Mouse (Mus musculus) liver, embryonic 12.5 days (tissue): ENCODE measurements around the gene Cxadr. TPM values are rescaled to one million over a fixed set of nuclear protein-coding genes. Genes with fewer than 3 reads are reported as not detected.

Source experiments
- ATAC-seq: fragments of 200-750 bp; cut with Nextera tagmentation; 2 replicates; pipeline ENCODE4 v1.8.0; 2017; ENCODE audit warnings: moderate number of reproducible peaks, mild to moderate bottlenecking, moderate library complexity
- H3K27ac ChIP-seq: fragments of 300-500 bp; sonication (generic); 2 replicates; pipeline ENCODE4 v1.5.1; 2016; ENCODE audit warnings: mild to moderate bottlenecking
- H3K27me3 ChIP-seq: fragments of 300-500 bp; sonication (generic); replicated peaks from 2 replicates; pipeline ENCODE4 v1.6.1; 2016; ENCODE audit warnings: mild to moderate bottlenecking, moderate library complexity
- H3K36me3 ChIP-seq: fragments of 300-500 bp; sonication (generic); 2 replicates; pipeline ENCODE4 v1.6.1; 2016; ENCODE audit warnings: mild to moderate bottlenecking, moderate library complexity
- H3K4me1 ChIP-seq: fragments of 300-500 bp; sonication (generic); 2 replicates; pipeline ENCODE4 v1.6.1; 2016
- H3K4me2 ChIP-seq: fragments of 300-500 bp; sonication (generic); 2 replicates; pipeline ENCODE4 v1.6.1; 2016; ENCODE audit warnings: mild to moderate bottlenecking, moderate library complexity
- H3K4me3 ChIP-seq: fragments of 300-500 bp; sonication (generic); 2 replicates; pipeline ENCODE4 v1.5.1; 2016; ENCODE audit warnings: mild to moderate bottlenecking, moderate library complexity
- H3K9ac ChIP-seq: fragments of 300-500 bp; sonication (generic); 2 replicates; pipeline ENCODE4 v1.6.1; 2016; ENCODE audit warnings: mild to moderate bottlenecking, moderate library complexity
- H3K9me3 ChIP-seq: fragments of 300-500 bp; sonication (generic); replicated peaks from 2 replicates; pipeline ENCODE4 v1.6.1; 2016; ENCODE audit warnings: mild to moderate bottlenecking, moderate library complexity
- WGBS: fragments of 180-500 bp; shearing (Covaris S2); methylation state at CpG from one replicate; pipeline ENCODE4 v1.1.7; 2016; ENCODE audit not compliant: insufficient replicate concordance; 5-methylcytosine and 5-hydroxymethylcytosine counted together
- polyA plus RNA-seq: library from polyadenylated mRNA; unstranded; fragments of >200 nt; fragmentation: Nextera tagmentation; extraction: Ambion mirVana; gene quantifications from 2 replicates; pipeline ENCODE4 v1.2.1, GENCODE M21; 2016

Cxadr gene
- polyA plus RNA-seq, 1 experiment from 2014 or later, result 13.5 TPM

DNA sequence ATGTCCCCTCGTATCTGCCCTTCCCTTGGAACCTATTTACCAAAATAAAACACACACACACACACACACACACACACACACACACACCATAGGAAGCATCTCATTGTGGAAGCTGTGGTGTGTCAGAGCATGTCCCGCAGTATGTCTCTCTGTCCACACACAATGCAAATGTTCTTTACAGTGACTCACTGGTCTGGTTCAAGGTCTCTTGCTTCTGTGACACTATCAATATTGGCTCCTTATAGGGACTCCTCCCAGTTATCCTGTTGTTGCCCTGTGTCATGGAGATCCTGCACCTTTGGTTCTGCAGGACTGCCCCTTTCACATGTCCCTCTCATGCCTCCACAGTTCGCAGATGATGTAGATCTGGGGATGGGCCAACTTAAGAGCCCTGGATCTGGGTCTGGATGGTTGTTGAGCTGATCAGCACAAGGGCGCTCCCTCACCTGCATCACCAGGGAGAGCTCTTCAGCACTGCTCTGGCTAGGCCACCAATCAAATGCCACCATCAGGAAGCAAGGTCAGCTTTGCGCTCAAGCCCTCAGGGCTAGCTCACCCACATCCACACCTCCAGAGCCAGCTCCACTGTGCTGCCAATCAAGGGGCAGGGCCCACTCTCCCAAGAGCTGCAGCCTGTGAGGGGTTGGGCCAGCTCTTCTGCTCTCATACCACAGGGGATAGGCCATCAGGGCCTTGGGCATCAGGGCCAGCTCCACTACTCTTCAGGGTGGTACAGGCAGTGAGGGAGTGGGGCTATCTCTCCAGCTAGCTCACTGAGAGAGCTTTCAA lies 21.0 kb upstream of the Cxadr start:
- Histone ChIP-seq H3K9me3 (no peaks in the 10 kb centered on the region), H3K4me1 (no peaks in the 10 kb centered on the region), H3K4me3 (no peak overlapping the region), H3K36me3 (no peaks in the 10 kb centered on the region), H3K4me2 (no peak overlapping the region), H3K27me3 (no peaks in the 10 kb centered on the region), H3K27ac (no peak overlapping the region), H3K9ac (no peak overlapping the region)
- 62% methylated on average over 5 of the region's 5 CpGs for WGBS
- ATAC-seq, result no peak

DNA sequence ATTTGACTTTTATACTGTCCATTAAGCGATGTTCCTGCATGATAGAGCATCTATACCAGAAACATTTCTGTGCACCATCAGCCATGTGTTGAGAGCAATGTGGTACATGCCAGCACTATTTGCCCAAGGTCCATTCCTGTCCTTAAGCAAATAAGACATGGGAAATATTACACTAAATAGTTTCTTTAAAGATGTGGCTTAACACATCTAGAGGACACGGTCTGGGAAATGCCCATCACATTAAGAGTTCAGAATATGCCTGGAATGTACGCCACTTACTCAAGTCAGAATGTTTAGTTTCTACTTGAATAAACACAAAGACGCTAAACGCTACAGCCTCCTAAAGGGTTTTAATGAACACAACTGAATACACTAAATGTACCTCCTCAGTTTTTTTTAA lies 18.1 kb upstream of the Cxadr start:
- no peak overlapping the region for H3K27ac ChIP-seq
- H3K9me3 ChIP-seq, result no peaks in the 10 kb centered on the region
- H3K4me3 ChIP-seq, result no peak overlapping the region
- ATAC-seq, result no peak
- H3K36me3 ChIP-seq, result no peaks in the 10 kb centered on the region
- H3K4me2 ChIP-seq, result no peak overlapping the region
- H3K27me3 ChIP-seq, result no peaks in the 10 kb centered on the region
- H3K9ac ChIP-seq, result no peak overlapping the region
- WGBS, result 60% methylated on average over 5 of the region's 5 CpGs
- no peaks in the 10 kb centered on the region for H3K4me1 ChIP-seq

DNA sequence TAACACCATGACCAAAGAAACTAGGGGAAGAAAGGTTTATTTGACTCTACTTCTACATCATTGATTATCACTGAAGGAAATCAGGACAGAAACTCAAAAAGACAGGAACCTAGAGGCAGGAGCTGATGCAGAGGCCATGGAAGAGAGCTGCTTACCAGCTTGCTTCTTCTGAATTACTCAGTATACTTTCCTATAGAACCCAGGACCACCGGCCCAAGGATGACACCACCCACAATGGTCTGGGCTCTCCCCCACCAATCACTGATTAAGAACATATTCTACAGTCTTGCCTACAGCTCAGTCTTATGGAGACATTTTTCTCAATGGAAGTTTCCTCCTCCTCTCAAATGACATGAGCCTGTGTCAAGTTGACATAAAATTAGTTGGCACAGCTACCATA lies 7.2 kb upstream of the Cxadr start:
- Histone ChIP-seq H3K9me3 (no peaks in the 10 kb centered on the region), H3K27ac (no peak overlapping the region), H3K4me2 (no peak overlapping the region), H3K36me3 (no peaks in the 10 kb centered on the region), H3K9ac (no peak overlapping the region), H3K27me3 (peaks cover 9% of the 10 kb centered on the region; the same call in 1 of the 2 replicates), H3K4me3 (no peak overlapping the region), H3K4me1 (peaks cover 18% of the 10 kb centered on the region)
- WGBS, result 71% methylated on average over 1 of the region's 1 CpGs
- ATAC-seq, result no peak

DNA sequence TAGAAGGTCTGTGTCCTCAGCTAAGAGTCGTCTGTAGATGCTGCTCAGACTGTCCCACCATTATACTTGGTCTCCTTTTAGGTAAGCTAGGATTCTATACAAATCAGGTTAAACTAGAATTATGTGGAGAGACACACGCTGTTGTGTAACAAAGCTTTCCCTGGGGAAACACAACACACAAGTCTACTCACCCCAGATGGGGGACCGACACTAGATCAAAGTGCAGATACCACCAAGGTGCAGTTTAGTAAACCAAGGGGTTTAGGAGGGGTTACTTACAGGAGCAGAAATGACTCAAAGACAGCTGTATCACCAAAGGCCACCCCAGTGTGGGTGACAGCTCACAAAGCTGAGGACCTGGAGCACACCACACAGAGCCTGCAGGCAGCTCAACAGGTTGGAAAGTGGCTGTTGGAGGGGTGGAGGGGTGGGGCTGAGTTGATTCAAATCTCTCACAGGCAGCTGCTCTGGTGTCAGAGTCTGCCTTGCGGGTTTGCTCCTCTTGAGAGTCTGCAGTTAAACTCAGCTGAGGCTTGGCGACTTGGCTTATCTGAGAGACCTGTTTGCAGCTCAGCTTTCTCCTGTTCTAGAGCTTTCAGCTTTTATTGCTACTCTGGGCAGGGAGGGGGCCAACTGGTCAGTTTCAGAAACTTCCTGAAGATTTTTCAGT lies 6.5 kb upstream of the Cxadr start:
- Histone ChIP-seq H3K9ac (no peak overlapping the region), H3K27me3 (peaks cover 14% of the 10 kb centered on the region), H3K4me2 (no peak overlapping the region), H3K27ac (no peak overlapping the region), H3K36me3 (no peaks in the 10 kb centered on the region), H3K9me3 (no peaks in the 10 kb centered on the region), H3K4me1 (peaks cover 18% of the 10 kb centered on the region), H3K4me3 (no peak overlapping the region)
- WGBS, result 31% methylated on average over 5 of the region's 5 CpGs
- ATAC-seq, result peak; percentile 85

DNA sequence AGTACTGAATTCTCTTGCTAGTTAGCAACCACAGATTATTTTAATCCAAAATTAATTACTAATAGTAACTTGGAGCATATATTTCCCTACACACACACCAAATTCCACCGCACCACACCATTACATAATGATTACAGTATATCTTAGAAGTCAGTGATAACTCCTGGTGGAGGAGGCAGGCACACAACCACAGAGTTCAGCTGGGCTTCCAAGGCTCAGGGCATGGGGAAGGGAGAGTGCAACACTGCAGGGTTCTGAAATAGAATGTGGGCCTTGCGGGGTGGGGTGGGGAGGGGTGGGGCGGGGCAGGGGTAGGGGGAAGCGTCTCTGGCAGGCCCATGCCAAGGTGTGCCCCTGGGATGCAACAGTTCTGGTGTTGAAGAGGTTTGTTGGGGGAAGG lies 5.7 kb upstream of the Cxadr start:
- no peaks in the 10 kb centered on the region for H3K36me3 ChIP-seq
- H3K27me3 ChIP-seq, result peaks cover 23% of the 10 kb centered on the region
- no peaks in the 10 kb centered on the region for H3K9me3 ChIP-seq
- peaks cover 18% of the 10 kb centered on the region for H3K4me1 ChIP-seq
- H3K4me3 ChIP-seq, result no peak overlapping the region
- H3K4me2 ChIP-seq, result no peak overlapping the region
- ATAC-seq, result peak; percentile 24; the same call in 1 of the 2 replicates
- H3K9ac ChIP-seq, result no peak overlapping the region
- 33% methylated on average over 4 of the region's 4 CpGs for WGBS
- H3K27ac ChIP-seq, result no peak overlapping the region

DNA sequence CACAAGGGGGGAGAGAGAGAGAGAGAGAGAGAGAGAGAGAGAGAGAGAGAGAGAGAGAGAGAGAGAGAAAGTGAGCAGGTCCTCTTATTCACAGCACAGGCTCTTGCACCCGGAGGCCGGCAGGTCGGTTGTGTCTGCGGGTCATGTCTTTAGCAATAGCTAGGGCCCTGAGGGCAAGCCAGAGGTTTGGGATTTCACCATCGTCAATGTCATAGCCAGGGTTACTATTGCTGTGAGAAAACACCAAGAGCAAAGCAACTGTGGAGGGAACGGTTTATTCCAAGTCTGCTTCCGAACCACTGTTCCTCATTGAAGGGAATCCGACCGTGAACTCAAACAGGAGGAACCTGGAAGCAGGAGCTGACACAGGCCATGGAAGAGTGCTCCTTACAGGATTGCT lies 5.2 kb upstream of the Cxadr start:
- Histone ChIP-seq H3K4me2 (no peak overlapping the region), H3K9me3 (no peaks in the 10 kb centered on the region), H3K27ac (no peak overlapping the region), H3K27me3 (peaks cover 28% of the 10 kb centered on the region), H3K4me1 (peaks cover 20% of the 10 kb centered on the region), H3K4me3 (no peak overlapping the region), H3K9ac (no peak overlapping the region), H3K36me3 (no peaks in the 10 kb centered on the region)
- ATAC-seq, result 0 out of 2 replicates have a peak, but pooled peaks have one; percentile 40
- 77% methylated on average over 9 of the region's 9 CpGs for WGBS

DNA sequence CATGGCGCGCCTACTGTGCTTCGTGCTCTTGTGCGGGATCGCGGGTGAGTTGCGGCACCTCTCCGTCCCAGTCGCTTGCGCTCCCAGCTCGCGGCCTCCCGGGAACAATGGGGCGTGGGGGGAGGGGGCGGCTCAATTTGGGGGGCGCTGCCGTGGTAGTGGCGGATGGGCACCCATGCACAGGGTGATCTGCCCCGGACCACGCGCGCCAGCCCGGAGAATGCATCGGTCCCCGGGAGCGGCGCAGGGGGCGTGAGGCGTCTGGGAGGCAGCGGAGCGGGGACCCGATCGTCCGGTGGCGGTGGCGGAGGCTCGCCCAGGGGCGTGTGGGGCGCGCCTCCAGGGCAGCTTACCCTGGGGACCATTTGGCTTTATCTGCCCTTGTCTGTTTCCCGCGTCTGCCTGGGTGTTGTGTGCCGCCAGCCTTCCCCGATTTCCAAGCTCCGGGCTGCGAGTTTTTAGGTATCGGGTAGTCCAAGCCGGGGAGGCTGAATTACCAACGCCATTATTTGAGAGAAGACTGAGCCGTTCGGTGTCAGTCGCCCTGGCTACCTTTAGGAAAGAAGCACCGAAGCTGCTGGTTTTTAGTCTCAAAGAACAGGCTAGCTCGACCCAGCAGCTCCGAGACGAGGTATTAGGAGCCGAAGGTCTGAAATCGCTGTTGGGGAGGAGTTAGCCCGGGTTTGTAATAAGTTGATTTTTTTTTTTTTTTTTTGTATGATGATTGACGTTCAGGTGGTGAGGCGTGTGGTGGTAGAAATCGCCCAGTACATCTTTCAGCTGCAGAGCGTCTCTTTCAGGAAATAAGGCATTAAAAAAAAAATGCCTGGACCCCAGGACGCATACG lies 765 bp downstream of the Cxadr start:
- ATAC-seq, result peak; percentile 25
- Histone ChIP-seq H3K4me3 (peak overlapping the region; percentile 62), H3K4me1 (0 out of 2 replicates have a peak, but pooled peaks cover 6% of the 10 kb centered on the region), H3K27me3 (peaks cover 71% of the 10 kb centered on the region), H3K27ac (no peak overlapping the region), H3K4me2 (peak overlapping the region; percentile 82), H3K9ac (peak overlapping the region; percentile 45), H3K9me3 (no peaks in the 10 kb centered on the region), H3K36me3 (no peaks in the 10 kb centered on the region)
- under 1% methylated on average over 63 of the region's 65 CpGs for WGBS

DNA sequence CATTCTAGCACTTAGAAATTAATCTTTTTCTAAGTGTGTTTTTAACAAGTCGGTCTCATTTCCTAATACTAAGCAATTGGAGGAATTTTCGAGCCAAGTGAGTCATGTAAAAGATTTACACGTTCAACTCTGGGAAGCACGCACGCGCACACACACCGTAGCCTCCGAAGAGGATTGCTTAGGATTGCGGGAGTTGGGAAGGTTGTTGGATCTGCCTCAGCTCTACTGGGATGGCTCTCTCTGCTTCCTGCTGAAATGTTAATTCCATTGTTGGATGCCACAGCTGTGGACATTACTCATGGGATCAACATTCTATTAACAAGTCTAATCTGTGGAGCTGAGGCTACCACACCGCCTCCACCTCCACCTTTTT lies 1.4 kb downstream of the Cxadr start:
- Histone ChIP-seq H3K9me3 (no peaks in the 10 kb centered on the region), H3K9ac (no peak overlapping the region; the same call in 1 of the 2 replicates), H3K27me3 (peaks cover 71% of the 10 kb centered on the region), H3K27ac (no peak overlapping the region), H3K4me2 (peak overlapping the region; percentile 82), H3K4me3 (peak overlapping the region; percentile 62), H3K36me3 (no peaks in the 10 kb centered on the region), H3K4me1 (0 out of 2 replicates have a peak, but pooled peaks cover 6% of the 10 kb centered on the region)
- WGBS, result 13% methylated on average over 10 of the region's 10 CpGs
- no peak for ATAC-seq

DNA sequence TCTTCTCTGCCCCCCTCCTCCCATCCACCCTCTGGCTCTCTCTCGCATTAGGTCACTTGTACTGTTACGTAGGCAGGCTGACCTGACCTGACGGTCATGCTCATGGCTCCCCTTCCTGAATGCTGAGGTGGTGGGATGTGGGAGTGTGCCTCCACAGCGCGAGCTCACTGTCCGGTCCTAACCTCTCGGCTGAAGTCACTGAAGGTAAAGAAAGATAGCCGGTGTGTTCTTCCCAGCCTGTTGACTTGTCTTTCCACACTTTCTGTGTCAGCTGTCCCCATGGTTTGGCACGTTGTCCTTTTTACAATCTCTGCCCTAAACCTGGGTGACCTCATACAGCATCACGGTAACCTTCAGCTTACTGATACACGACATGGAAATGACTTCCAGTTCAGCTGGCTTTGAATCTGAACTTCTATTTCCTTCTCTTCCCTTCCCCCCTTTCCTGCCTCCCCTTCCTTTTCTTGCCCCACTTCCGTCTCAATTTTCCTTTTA lies 4.4 kb downstream of the Cxadr start:
- no peak overlapping the region for H3K4me3 ChIP-seq
- no peak for ATAC-seq
- H3K36me3 ChIP-seq, result no peaks in the 10 kb centered on the region
- H3K4me2 ChIP-seq, result no peak overlapping the region
- no peaks in the 10 kb centered on the region for H3K9me3 ChIP-seq
- H3K4me1 ChIP-seq, result 0 out of 2 replicates have a peak, but pooled peaks cover 6% of the 10 kb centered on the region
- WGBS, result 63% methylated on average over 12 of the region's 12 CpGs
- H3K27ac ChIP-seq, result no peak overlapping the region
- H3K27me3 ChIP-seq, result peaks cover 48% of the 10 kb centered on the region
- no peak overlapping the region for H3K9ac ChIP-seq

DNA sequence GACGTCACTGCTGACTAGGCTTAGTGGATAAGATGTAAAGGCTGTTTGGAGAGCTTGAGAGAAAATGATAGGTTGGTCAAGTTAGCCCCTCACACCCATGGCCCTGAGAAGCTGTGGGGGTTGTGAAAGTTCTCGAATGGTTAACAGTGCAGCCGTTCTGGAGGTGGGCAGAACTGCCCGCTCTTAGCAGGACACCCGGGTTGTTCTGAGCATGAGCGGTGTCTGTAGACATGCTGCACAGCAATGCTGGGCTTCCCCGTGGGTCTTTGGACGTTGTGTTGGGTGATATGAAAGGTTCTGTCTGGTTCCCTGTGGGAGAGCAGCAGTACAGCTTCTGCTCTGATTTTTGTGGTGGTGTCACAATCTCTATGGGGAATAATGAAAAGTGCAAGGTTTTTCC lies 5.3 kb downstream of the Cxadr start:
- no peak overlapping the region for H3K27ac ChIP-seq
- no peaks in the 10 kb centered on the region for H3K4me1 ChIP-seq
- 71% methylated on average over 8 of the region's 8 CpGs for WGBS
- no peak for ATAC-seq
- H3K36me3 ChIP-seq, result no peaks in the 10 kb centered on the region
- H3K4me3 ChIP-seq, result no peak overlapping the region
- H3K27me3 ChIP-seq, result peaks cover 38% of the 10 kb centered on the region
- H3K9me3 ChIP-seq, result no peaks in the 10 kb centered on the region
- H3K9ac ChIP-seq, result no peak overlapping the region
- H3K4me2 ChIP-seq, result no peak overlapping the region

DNA sequence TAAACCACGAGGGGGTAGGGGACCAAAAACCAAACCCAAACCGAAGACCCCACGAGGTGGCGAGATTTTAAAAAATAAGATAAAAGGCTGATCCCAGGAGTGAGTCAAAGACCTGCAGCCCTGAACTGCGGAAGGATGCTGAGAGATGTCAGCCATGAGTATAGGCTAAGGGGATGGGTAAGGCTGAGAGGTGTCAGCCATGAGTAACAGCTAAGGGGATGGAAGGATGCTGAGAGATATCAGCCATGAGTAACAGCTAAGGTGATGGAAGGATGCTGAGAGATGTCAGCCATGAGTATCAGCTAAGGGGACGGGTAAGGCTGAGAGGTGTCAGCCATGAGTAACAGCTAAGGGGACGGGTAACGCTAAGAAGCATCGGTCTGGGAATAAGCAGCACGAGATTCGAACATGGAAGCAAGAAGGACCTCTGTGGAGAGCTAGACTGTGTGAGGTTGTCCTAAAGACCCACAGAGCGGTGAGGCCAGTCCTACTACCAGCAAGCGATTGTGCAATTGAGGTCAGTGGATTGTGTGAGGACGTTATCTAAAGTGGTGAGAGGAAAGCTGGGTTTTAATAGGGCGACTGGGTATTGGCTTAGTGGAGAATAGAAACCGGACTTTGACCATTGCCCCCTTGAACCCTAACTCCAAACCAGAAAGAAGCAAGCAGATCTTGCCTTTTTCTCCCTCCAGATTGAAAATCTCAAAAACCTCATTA lies 6.3 kb downstream of the Cxadr start:
- Histone ChIP-seq H3K27me3 (peaks cover 28% of the 10 kb centered on the region), H3K4me2 (no peak overlapping the region), H3K36me3 (no peaks in the 10 kb centered on the region), H3K4me3 (no peak overlapping the region), H3K4me1 (no peaks in the 10 kb centered on the region), H3K9me3 (no peaks in the 10 kb centered on the region), H3K9ac (no peak overlapping the region), H3K27ac (peak overlapping the region; percentile 54; the same call in 1 of the 2 replicates)
- 68% methylated on average over 16 of the region's 16 CpGs for WGBS
- ATAC-seq, result peak; percentile 68
